Mouse (Mus musculus) liver, embryonic 15.5 days (tissue): ENCODE data around the gene Vmn1r188. TPM values are rescaled to one million over a fixed set of nuclear protein-coding genes. Genes with fewer than 3 reads are reported as not detected.
A peak's percentile ranks its signal among the peaks of the same experiment; 100 is the strongest.
"Not testable (repeated sequence)": the region's sequence is repeated elsewhere in the genome, so short reads cannot be mapped to it uniquely, and the experiment has no call there.

Experiments
- ATAC-seq: fragments of 200-750 bp; cut with Nextera tagmentation; 2 replicates; pipeline ENCODE4 v1.8.0; 2017; ENCODE audit warnings: moderate number of reproducible peaks, mild to moderate bottlenecking, moderate library complexity; ENCODE audit not compliant: insufficient read depth
- H3K27ac ChIP-seq: fragments of 300-500 bp; sonication (generic); replicated peaks from 2 replicates; pipeline ENCODE4 v1.5.1; 2015; ENCODE audit warnings: mild to moderate bottlenecking, inconsistent platforms
- H3K27me3 ChIP-seq: fragments of 300-500 bp; sonication (generic); 2 replicates; pipeline ENCODE4 v1.6.1; 2015; ENCODE audit warnings: mild to moderate bottlenecking, inconsistent platforms
- H3K36me3 ChIP-seq: fragments of 300-500 bp; sonication (generic); replicated peaks from 2 replicates; pipeline ENCODE4 v1.6.1; 2015; ENCODE audit warnings: moderate library complexity, mild to moderate bottlenecking, inconsistent platforms
- H3K4me1 ChIP-seq: fragments of 300-500 bp; sonication (generic); replicated peaks from 2 replicates; pipeline ENCODE4 v1.6.1; 2015; ENCODE audit warnings: inconsistent platforms
- H3K4me2 ChIP-seq: fragments of 300-500 bp; sonication (generic); 2 replicates; pipeline ENCODE4 v1.6.1; 2015; ENCODE audit warnings: moderate library complexity, mild to moderate bottlenecking, inconsistent platforms
- H3K4me3 ChIP-seq: fragments of 300-500 bp; sonication (generic); replicated peaks from 2 replicates; pipeline ENCODE4 v1.5.1; 2015; ENCODE audit warnings: mild to moderate bottlenecking, inconsistent platforms
- H3K9ac ChIP-seq: fragments of 300-500 bp; sonication (generic); 2 replicates; pipeline ENCODE4 v1.6.1; 2015; ENCODE audit warnings: moderate library complexity, mild to moderate bottlenecking, inconsistent platforms
- H3K9me3 ChIP-seq: fragments of 300-500 bp; sonication (generic); replicated peaks from 2 replicates; pipeline ENCODE4 v1.6.1; 2016; ENCODE audit warnings: inconsistent platforms
- WGBS: fragments of 180-500 bp; shearing (Covaris S2); methylation state at CpG from one replicate; pipeline ENCODE4 v1.1.7; 2015; ENCODE audit warnings: mixed read lengths; ENCODE audit not compliant: insufficient replicate concordance; 5-methylcytosine and 5-hydroxymethylcytosine counted together
- polyA plus RNA-seq: library from polyadenylated mRNA; unstranded; fragments of >200 nt; fragmentation: Nextera tagmentation; extraction: Ambion mirVana; gene quantifications from 2 replicates; pipeline ENCODE4 v1.2.1, GENCODE M21; 2015

Gene Vmn1r188
- not detected in 2 replicates for polyA plus RNA-seq

DNA sequence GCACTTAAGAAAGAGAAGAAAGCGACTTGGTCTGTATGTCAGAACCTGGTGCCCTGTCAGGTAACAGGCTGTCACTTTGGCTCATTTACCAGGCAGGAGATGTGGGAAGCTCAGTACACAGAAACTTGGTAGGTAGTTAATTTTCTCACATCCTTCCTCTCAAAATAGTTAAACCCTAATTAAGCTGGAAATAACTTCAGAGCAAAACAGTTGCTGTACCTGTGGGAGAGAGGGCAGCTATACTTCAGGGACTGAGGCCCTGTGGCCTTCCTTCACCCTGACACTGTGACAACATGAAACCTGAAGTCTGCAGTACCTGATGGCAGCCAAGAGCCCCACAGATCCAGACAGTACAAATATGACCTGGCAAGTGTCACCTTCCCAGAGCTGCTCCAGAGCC is at the start of gene Vmn1r188:
TSS of gene Vmn1r188 (plus strand) at position 301 of the 400 bp plus-strand sequence.
- H3K27ac ChIP-seq, ATAC-seq, H3K4me1 ChIP-seq, H3K36me3 ChIP-seq, H3K4me3 ChIP-seq, H3K27me3 ChIP-seq, H3K9ac ChIP-seq, H3K4me2 ChIP-seq, H3K9me3 ChIP-seq: not testable (repeated sequence)
- 50% methylated on average over 1 of the region's 1 CpGs for whole genome bisulfite sequencing

DNA sequence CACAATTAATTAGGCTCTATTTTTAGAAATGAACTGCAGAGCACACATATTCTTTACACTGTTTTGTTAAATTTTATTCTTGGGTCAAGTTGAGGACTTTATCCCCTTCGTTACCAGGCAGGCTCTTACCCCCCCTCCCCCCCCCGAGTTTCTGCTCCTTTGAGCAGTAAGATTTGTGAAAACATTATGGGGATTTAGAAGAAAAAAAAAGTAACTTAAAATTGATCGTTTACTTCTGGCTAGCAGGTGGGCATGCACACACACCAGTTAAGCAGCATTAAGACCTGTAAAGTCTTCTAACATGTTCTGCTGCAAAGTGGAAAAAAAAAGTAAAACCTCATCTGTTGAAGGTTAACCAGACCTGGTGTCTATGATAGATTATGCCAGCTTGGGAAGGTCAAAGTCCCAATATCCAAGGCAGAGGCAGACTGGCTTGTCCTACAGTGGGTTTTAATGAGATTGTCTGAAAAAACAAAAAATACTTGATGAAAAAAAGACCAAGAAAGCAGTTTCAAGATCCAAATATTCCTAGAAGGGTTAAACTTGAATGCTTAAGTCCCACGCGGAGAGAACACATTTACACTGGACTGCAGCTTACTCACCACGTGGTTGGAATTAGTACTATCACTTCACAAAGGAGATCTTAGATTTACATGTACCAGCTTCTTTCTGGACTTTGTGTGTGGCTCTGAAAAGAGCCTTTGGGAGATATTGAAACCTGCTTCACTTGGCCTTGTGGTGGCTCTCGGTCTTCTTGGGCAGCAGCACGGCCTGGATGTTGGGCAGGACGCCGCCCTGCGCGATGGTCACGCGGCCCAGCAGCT is 49.6 kb upstream of the Vmn1r188 start:
- Histone ChIP-seq H3K27me3 (no peaks in the 10 kb centered on the region), H3K27ac (peak overlapping the region; percentile 100), H3K4me3 (peak overlapping the region; percentile 58), H3K4me1 (peaks cover 53% of the 10 kb centered on the region), H3K9me3 (no peaks in the 10 kb centered on the region), H3K4me2 (peak overlapping the region; percentile 69), H3K9ac (peak overlapping the region; percentile 76), H3K36me3 (no peaks in the 10 kb centered on the region)
- ATAC-seq = no peak
- WGBS = 0% methylated on average over 10 of the region's 14 CpGs

DNA sequence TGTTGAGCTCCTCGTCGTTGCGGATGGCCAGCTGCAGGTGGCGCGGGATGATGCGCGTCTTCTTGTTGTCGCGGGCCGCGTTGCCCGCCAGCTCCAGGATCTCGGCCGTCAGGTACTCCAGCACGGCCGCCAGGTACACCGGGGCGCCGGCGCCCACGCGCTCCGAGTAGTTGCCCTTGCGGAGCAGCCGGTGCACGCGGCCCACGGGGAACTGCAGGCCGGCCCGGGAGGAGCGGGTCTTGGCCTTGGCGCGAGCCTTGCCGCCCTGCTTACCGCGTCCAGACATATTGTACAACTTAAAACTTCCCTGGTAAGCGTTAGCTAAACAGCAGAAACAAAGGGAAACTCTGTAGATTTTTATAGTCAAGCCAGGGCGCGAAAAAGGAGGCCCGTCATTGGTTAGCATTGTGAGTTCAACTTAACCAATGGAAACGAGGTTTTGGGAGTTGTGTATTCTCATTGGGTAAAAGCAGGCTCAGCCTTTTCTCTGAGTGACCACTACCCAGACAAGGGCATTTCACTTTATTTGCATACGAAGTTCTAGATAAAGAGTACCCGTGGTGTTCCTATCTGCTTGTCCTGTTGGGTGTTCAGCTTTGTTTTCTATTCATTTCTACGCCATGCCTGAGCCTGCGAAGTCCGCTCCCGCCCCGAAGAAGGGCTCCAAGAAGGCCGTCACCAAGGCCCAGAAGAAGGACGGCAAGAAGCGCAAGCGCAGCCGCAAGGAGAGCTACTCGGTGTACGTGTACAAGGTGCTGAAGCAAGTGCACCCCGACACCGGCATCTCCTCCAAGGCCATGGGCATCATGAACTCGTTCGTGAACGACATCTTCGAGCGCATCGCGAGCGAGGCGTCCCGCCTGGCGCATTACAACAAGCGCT is 48.7 kb upstream of the Vmn1r188 start, which contains the start of the genes Hist1h2ah and Hist1h2bk:
TSS of gene Hist1h2ah (minus strand) at position 302 of the 882 bp plus-strand sequence.
TSS of gene Hist1h2bk (plus strand) at position 604 of the 882 bp plus-strand sequence.
- WGBS = under 1% methylated on average over 25 of the region's 69 CpGs
- Histone ChIP-seq H3K4me2 (peak within 1 kb of the TSS; percentile 75), H3K27ac (peak within 1 kb of the TSS; percentile 100), H3K4me3 (peak within 1 kb of the TSS; percentile 58), H3K4me1 (peaks cover 57% of the 10 kb centered on the region), H3K9ac (peak within 1 kb of the TSS; percentile 76)
- not testable (repeated sequence) for H3K36me3 ChIP-seq, H3K27me3 ChIP-seq, H3K9me3 ChIP-seq
- ATAC-seq = peak; percentile 91

DNA sequence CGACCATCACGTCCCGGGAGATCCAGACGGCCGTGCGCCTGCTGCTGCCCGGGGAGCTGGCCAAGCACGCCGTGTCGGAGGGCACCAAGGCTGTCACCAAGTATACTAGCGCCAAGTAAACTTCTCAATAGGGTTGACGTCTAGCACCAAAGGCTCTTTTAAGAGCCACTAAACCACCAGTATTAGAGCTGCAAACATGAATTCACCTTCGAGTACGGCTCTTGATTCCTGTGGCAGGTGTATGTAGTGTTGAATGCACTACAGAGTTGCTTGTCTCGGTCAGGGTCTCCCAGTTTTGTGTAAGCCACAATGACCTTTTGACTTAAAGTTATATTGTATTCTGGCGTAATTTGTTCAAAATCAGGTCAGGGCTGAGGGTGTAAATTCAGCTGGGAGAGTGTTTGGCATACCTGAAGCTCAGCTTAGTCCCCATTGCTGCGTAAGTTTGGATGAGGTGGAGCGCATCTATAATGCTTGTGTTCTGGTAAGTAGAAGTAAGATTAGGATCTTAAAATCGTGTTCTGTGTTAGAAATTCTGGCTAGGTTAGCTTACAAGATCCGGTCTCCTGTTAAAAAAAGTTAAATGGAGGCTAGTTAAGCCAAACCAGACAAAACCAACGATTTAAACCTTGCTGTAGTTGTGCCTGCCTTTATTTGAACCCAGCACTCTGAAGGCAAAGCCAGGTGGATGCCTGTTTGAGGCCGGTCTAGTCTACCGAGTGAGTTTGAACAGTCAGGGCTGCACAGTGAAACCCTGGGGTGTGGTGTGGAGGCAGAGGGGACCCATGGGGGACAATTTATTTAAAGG is 47.9 kb upstream of the Vmn1r188 start:
- Histone ChIP-seq H3K4me1 (peaks cover 60% of the 10 kb centered on the region), H3K36me3 (no peaks in the 10 kb centered on the region), H3K9ac (peak overlapping the region; percentile 71), H3K4me3 (peak overlapping the region; percentile 55), H3K4me2 (peak overlapping the region; percentile 75), H3K9me3 (no peaks in the 10 kb centered on the region), H3K27me3 (no peaks in the 10 kb centered on the region), H3K27ac (peak overlapping the region; percentile 100)
- peak; percentile 20 for ATAC-seq
- WGBS = 1% methylated on average over 22 of the region's 23 CpGs

DNA sequence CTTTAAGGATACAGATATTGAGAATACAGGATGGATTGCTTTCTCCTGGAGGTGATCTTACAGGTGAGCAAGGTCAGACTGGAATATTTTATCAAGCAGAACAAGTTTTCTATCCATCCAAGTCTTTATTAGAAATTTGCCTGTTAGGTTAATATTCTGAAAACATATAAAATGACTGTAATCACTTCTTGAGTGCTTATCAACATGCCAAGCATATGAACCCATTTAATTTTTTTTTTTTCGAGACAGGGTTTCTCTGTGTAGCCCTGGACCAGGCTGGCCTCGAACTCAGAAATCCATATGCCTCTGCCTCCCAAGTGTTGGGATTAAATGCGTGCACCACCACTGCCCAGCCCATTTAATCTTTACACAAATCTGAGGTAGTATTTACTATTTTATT is 47.3 kb upstream of the Vmn1r188 start:
- H3K27me3 ChIP-seq = no peaks in the 10 kb centered on the region
- no peak for ATAC-seq
- no peaks in the 10 kb centered on the region for H3K36me3 ChIP-seq
- no peaks in the 10 kb centered on the region for H3K9me3 ChIP-seq
- peak overlapping the region; percentile 71 for H3K9ac ChIP-seq
- WGBS = 41% methylated on average over 3 of the region's 3 CpGs
- peak overlapping the region; percentile 55 for H3K4me3 ChIP-seq
- peaks cover 62% of the 10 kb centered on the region for H3K4me1 ChIP-seq
- peak overlapping the region; percentile 75 for H3K4me2 ChIP-seq
- H3K27ac ChIP-seq = peak overlapping the region; percentile 100

DNA sequence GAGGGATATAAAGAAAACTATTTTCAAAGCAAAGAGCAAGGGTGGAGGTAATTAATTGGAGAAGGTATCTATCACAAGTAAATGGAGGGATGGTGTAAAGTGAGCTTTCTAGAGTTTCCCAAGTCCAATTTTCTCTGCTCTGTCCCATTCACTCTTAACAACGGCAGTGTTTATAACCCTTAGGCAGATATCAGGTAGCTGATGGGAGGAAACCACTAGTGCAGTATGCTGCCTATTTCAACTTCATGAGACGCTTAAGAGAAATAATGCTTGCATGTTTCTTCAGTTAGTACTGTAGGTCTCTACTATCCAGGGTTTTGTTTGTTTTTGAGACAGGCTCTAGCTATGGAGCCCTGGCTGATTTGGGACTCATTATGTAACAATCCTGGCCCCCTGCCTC is 46.8 kb upstream of the Vmn1r188 start:
- WGBS = 39% methylated on average over 2 of the region's 2 CpGs
- ATAC-seq = no peak
- H3K27ac ChIP-seq = peak overlapping the region; percentile 100
- peak overlapping the region; percentile 55 for H3K4me3 ChIP-seq
- peaks cover 62% of the 10 kb centered on the region for H3K4me1 ChIP-seq
- H3K36me3 ChIP-seq = no peaks in the 10 kb centered on the region
- no peaks in the 10 kb centered on the region for H3K9me3 ChIP-seq
- H3K4me2 ChIP-seq = peak overlapping the region; percentile 75
- H3K9ac ChIP-seq = peak overlapping the region; percentile 71
- no peaks in the 10 kb centered on the region for H3K27me3 ChIP-seq

DNA sequence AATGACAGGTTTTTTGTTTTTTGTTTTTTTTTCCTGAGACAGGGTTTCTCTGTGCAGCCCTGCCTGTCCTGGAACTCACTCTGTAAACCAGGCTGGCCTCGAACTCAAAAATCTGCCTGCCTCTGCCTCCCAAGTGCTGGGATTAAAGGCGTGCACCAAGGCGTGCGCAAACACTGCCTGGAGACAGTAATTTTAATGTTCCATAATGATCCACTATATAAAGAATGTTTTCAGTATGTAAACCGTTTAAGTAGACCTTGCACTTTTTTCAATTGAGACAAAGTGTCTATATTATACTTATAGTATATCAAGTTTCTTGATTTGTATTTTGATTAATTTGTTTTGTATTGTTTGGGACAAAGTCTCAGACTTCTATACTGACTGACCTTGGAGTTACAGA is 44.9 kb upstream of the Vmn1r188 start:
- no peaks in the 10 kb centered on the region for H3K27me3 ChIP-seq
- H3K9ac ChIP-seq = peak overlapping the region; percentile 65
- H3K36me3 ChIP-seq = no peaks in the 10 kb centered on the region
- ATAC-seq = no peak
- H3K4me2 ChIP-seq = peak overlapping the region; percentile 72
- H3K4me3 ChIP-seq = peak overlapping the region; percentile 56
- no peaks in the 10 kb centered on the region for H3K9me3 ChIP-seq
- 52% methylated on average over 5 of the region's 5 CpGs for WGBS
- H3K27ac ChIP-seq = peak overlapping the region; percentile 100
- peaks cover 50% of the 10 kb centered on the region for H3K4me1 ChIP-seq

DNA sequence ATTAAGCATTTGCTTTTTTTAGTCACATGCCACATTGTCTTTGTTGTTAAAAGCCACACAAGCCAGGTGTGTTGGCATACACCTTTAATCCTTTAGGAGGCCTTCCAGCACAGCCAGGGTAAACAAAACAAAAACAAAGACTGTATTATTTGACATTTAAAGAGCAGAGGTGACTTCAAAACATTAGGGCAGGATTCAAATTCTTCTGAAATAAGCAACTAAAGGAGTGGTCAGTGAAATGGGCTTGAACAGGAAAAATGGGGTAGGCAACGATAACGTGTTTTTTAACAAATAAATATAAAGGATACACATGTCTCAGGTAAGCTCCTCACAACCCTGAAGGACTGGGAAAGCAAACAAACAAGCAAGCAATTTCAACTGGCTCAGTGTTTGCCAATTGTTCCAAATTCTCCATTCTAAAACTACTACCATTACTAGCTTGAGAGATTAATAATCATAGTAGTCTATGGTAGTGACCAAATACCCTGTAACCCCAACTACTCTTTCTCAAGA is 44.2 kb upstream of the Vmn1r188 start:
- WGBS = 4% methylated on average over 2 of the region's 2 CpGs
- peak overlapping the region; percentile 72 for H3K4me2 ChIP-seq
- no peaks in the 10 kb centered on the region for H3K9me3 ChIP-seq
- H3K4me3 ChIP-seq = peak overlapping the region; percentile 56
- peak overlapping the region; percentile 65 for H3K9ac ChIP-seq
- H3K36me3 ChIP-seq = no peaks in the 10 kb centered on the region
- no peaks in the 10 kb centered on the region for H3K27me3 ChIP-seq
- ATAC-seq = no peak
- H3K27ac ChIP-seq = peak overlapping the region; percentile 100
- peaks cover 56% of the 10 kb centered on the region for H3K4me1 ChIP-seq

DNA sequence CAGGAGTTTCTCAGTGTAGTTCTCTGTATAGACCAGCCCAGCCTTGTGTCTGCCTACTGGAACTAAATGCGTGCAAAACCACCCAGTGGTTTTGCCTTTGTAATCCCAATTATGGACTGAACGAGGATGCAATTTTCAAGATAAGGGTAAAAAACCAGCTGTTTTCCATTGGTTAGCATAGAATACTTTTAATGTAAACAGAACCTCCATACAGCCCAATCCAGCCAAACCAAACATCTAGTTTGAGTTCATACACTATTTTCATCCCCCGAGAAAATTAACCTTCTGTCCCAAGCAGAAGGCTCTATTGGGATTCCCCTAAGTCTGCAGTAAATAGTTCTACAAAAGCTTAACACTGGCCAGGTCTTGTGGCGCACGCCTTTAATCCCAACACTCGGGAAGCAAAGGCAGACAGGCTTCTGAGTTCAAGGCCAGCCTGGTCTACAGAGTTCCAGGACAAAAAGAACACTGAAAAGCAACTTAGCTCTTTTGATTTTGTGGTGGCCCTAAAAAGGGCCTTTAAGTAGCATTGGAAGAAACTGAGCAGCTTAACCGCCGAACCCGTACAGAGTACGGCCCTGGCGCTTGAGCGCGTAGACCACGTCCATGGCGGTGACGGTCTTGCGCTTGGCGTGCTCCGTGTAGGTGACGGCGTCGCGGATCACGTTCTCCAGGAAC is 43.6 kb upstream of the Vmn1r188 start:
- ATAC-seq = peak; percentile 40
- under 1% methylated on average over 24 of the region's 24 CpGs for WGBS
- Histone ChIP-seq H3K27me3 (no peaks in the 10 kb centered on the region), H3K27ac (peak overlapping the region; percentile 100), H3K4me1 (peaks cover 62% of the 10 kb centered on the region), H3K36me3 (no peaks in the 10 kb centered on the region), H3K4me2 (peak overlapping the region; percentile 72), H3K9ac (peak overlapping the region; percentile 65), H3K9me3 (no peaks in the 10 kb centered on the region), H3K4me3 (peak overlapping the region; percentile 56)

DNA sequence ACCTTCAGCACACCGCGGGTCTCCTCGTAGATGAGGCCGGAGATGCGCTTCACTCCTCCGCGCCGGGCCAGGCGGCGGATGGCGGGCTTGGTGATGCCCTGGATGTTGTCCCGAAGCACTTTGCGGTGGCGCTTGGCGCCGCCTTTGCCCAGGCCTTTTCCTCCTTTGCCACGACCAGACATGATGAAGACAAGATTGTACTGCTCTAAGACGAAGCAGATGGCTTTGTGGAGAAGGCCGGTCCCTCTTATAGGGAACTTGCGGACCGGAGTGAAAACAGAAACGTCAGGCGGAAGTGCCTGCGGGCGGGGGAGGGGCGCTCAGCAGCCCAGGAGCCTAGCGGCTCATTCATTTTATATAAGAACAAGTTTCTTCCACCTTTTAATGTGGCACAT is 43.1 kb upstream of the Vmn1r188 start, which contains the start of gene Hist1h4i:
TSS of gene Hist1h4i (minus strand) at position 221 of the 395 bp plus-strand sequence.
- H3K4me1 ChIP-seq = peaks cover 66% of the 10 kb centered on the region
- under 1% methylated on average over 27 of the region's 27 CpGs for WGBS
- H3K27ac ChIP-seq = peak within 1 kb of the TSS; percentile 100
- peak; percentile 42 for ATAC-seq
- H3K9ac ChIP-seq = peak within 1 kb of the TSS; percentile 77
- H3K4me2 ChIP-seq = peak within 1 kb of the TSS; percentile 72
- H3K36me3 ChIP-seq, H3K27me3 ChIP-seq, H3K9me3 ChIP-seq: not testable (repeated sequence)
- peak within 1 kb of the TSS; percentile 56 for H3K4me3 ChIP-seq
